Mouse (Mus musculus) regulatory T cell (primary cell): Measurements from ENCODE around the gene Srsf2.

Source experiments
- in situ Hi-C: fragments of 300-600 bp; cut with MboI, MseI; formaldehyde crosslinking; loops from one replicate; pipeline ENCODE4 v1.15.1; 2025; ENCODE audit warnings: high pct_unique_total_duplicates

Srsf2 gene

GRCm38 (mm10) chr11:116810528-116810927 is 42.4 kb downstream of the Srsf2 start:
- in situ Hi-C loops, result no loop called here

- in situ Hi-C loops, result loop anchor here (5.0 kb wide), 1 partner anchor 167 kb away; no protein-coding TSS in a partner anchor
Measured at GRCm38 (mm10) chr11:116809520-116809919, 43.4 kb downstream of the Srsf2 start.

- in situ Hi-C loops, result loop anchor here (5.0 kb wide), 1 partner anchor 167 kb away; no protein-coding TSS in a partner anchor
Measured at GRCm38 (mm10) chr11:116808811-116809395, 44.0 kb downstream of the Srsf2 start.

- in situ Hi-C loops, result loop anchor here (5.0 kb wide), 1 partner anchor 166 kb away; no protein-coding TSS in a partner anchor
Measured at GRCm38 (mm10) chr11:116807938-116808606, 44.8 kb downstream of the Srsf2 start.

GRCm38 (mm10) chr11:116807526-116807925 is 45.4 kb downstream of the Srsf2 start:
- in situ Hi-C loops, result loop anchor here (5.0 kb wide), 1 partner anchor 165 kb away; no protein-coding TSS in a partner anchor

GRCm38 (mm10) chr11:116807116-116807515 is 45.8 kb downstream of the Srsf2 start:
- in situ Hi-C loops, result loop anchor here (5.0 kb wide), 1 partner anchor 165 kb away; no protein-coding TSS in a partner anchor

GRCm38 (mm10) chr11:116806136-116807071 is 46.5 kb downstream of the Srsf2 start:
- in situ Hi-C loops, result loop anchor here (5.0 kb wide), 1 partner anchor 164 kb away; no protein-coding TSS in a partner anchor

- in situ Hi-C loops, result no loop called here
Measured at GRCm38 (mm10) chr11:116802709-116803108, 50.2 kb downstream of the Srsf2 start.

- in situ Hi-C loops, result no loop called here
Measured at GRCm38 (mm10) chr11:116801106-116801505, 51.8 kb downstream of the Srsf2 start.
